Mouse (Mus musculus) urinary bladder, adult 2 months (tissue): ENCODE data around the gene Tbc1d24. TPM values are rescaled to one million over a fixed set of nuclear protein-coding genes. Genes with fewer than 3 reads are reported as not detected.

Source experiments
- DNase-seq: peaks from one replicate; pipeline ENCODE4 v3.0.0; 2022; ENCODE audit warnings: low spot score
- polyA plus RNA-seq: library from polyadenylated mRNA; depleted of rRNA; stranded (reverse); fragments of >200 nt; gene quantifications from 2 replicates; pipeline ENCODE4 v1.2.3, GENCODE M21; 2012

Tbc1d24 gene
- polyA plus RNA-seq, 1 experiment: 7.6 TPM

- DNase-seq: no peak
Measured at GRCm38 (mm10) chr17:24210591-24210990, 5.2 kb upstream of the Tbc1d24 start.

GRCm38 (mm10) chr17:24209916-24210240, 4.5 kb upstream of the Tbc1d24 start:
- DNase-seq: no peak

DNA sequence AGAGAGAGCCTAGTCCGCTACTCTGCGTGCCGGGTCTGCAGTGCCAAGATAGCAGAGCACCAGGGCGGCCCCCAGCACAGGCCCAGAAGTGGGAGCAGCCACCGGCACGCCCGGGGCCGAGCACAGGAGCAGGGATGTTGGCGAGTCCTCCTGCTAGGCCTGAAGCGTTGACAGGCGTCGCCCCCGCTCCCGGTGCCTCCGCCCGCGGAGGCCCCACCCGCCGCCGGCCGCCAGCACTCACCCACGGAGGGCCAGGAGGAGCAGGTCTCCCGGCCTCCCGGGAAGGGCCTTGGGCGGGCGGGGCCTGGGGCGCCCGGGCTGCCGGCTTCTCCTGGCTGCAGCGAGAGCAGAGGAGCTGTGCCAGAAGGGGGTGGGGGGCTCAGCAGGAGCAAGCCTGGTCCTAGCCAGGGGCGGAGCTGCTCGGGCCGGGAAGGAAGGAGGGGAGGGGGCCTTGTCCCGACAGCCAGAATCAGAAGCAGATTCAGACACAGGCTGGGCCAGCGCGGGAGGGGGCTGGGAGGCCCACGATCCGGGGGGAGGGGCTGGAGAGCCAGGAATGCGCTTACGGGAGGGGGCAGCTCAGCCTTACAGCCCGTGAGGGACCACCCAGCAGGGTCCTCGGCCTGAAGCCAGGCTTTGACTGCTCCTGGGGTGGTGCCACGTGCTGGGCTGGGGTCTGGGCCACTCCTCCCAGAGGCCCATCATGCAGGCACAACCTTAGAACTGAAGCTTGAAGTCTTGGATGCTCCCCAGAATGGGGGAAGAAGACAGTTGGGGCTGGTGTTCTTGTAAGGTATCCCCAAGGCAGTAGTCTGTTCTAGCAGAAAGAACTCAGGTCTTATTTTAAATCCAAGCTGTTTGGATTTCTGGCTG, 3.9 kb upstream of the Tbc1d24 start, which contains the start of gene Ntn3:
Gene Ntn3, minus strand, starts transcription at position 489 of the 873 bp plus-strand sequence.
- peak; percentile 43 for DNase-seq

- no peak for DNase-seq
Measured at GRCm38 (mm10) chr17:24208641-24209042, 3.3 kb upstream of the Tbc1d24 start.

DNA sequence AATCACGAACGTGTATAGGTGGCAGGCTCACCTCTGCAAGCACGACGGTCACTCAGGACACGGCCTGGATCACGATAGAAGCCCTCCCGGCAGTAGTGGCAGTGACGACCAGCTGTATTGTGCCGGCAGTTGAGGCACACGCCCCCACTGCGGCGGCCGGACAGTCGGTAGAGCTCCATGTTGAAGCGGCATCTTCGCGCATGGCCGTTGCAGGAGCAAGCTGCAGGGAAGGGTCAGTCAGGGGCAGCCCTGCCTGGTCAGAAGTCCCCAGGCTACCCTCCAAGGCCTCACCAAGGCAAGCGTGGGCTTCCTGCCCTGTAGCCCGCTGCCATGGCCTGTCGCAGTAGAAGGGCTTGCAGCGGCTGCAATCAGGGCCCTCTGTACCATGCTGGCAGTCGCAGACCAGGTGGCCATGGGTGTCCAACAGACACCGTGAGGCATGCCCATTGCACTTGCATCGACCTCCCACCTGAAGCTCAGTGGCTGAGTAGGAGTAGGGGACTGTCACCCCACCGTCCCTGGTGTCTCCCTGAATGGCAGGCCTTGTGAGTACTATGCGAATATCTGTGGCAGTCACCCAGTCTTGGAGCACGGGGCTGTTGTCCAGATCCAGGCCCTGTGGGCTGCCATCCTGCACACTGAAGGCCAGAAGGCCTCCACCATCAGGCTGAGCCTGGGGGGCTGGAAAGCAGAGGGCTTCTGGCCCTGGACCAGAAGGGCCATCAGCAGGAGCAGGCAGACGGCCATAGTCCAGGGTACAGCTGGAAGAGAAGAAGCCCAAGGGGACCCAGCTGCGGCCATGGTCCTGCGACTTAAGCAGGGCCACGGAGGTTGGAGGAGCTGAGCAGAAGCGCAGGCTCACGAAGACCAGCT, 2.6 kb upstream of the Tbc1d24 start:
- DNase-seq: no peak

GRCm38 (mm10) chr17:24206451-24207351, 1.3 kb upstream of the Tbc1d24 start:
- no peak for DNase-seq

- no peak for DNase-seq
Measured at GRCm38 (mm10) chr17:24205908-24206361, 573 bp upstream of the Tbc1d24 start.

DNA sequence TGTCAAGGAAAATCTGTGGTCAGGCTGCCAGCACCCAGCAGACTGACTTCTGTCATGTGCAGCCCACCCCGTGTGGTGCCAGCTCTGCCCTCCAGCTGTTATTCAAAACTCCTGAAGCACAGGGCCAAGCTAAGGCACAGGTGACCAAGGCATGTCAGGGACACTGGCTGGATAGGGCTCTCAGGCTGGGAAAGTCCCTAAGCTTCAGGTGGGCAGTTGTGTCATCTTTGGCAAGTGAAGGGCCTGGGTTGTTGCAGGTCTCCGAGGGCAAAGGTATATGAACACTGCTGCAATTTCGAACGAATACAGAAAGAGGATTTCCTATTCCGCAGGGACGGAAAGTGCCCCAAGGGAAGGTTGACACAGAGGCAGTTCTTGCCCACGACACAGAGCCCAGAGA, 516 bp downstream of the Tbc1d24 start:
- DNase-seq: no peak

DNA sequence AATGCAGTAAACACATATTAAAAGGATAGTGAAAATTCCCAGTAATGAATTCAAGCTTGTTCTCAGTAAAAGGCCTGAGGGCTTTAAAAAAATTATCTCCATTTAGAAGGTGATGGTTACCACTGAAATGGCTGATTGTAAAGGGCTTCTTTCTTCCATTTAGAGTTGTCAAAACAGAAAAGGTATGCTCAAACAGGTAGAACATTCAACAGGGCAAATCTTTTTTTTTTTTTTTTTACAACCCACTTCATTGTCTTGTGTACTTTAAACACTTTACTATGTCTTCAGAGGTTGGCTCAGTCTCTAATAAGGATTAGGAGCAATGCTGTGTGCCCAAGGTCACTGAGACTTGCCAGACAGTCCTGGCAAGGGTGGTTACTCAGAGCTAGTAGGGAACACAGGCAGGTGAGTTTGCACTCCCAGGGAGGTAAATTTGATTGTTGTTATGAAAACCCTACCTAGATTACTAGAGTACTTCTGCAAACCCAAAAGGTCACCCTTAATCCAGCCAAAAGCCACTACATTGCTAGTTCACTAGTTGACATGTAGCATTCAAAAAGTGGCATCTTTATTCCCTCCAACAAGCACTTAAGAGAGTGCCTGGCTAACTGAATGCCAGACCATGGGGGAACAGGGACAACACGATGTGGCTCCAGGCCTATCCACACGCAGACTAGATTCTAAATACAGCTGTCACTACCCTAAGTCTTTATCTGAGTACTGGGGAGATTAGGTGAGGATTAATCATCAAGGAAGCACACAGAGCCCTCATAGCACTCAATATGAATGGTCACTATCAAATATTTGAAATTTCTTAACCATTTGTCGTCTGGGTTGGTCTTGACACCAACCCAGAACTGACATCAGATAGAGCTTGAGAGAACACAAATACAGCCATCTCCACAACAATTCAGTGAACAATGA, 1.5 kb downstream of the Tbc1d24 start:
- no peak for DNase-seq

- DNase-seq: no peak
Measured at GRCm38 (mm10) chr17:24203068-24203467, 2.3 kb downstream of the Tbc1d24 start.

DNA sequence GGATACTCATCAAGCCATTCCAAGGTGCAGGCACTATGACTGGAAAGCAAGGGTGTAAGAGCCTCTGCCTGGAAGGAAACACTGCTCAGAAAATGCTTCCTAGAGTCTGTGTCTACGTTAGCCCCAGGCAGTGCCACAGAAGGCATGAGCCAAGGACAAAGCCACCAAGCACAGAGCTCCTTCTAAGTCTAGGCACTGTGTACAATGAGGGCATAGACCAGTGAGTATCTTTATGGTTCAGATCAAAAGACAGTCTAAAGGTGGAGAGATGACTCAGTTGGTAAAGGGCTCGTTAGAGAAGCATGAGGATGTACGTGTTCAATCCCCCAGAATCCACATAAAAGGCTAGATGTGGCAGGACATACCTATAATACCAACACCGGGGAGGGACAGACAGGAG, 4.3 kb downstream of the Tbc1d24 start:
- no peak for DNase-seq

DNA sequence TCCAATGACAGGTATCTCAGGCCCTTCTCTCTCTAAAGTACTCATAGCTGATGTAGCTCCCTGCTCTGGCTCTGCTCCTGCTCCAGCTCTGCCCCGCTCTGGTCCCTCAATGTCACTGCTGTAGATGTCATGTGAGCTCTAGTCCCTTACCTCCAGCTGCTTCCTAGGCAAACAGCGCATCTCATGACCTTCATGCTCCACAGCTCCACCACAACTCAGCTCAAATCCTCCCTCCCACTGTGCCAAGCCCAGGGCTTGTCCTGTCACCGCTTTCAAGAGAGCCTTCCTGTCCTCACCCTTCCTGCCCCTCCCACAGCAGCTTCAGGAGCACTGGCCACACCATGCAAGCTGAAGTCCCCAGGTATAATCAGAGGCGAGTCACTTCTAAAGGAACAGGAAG, 5.6 kb downstream of the Tbc1d24 start:
- DNase-seq: no peak

DNA sequence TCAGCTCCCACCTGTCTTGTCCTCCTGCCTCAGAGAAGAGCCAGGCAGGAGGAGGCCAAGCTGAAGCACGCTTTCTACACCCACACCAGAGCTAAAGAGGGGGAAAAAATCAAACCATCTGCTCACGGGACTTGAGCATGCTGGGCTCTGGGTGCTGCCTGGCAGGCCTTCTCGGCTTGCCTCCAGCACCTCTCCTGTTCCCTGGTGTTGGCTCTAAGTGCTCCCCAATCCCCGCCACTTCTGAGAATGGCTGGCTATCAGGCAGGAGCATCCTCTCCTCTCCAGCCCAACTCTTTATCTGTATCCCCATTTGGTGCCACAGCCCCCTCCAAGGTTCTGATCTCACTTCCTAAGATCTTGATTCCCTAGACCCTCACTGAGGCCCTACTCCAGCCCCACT, 6.1 kb downstream of the Tbc1d24 start:
- no peak for DNase-seq

- no peak for DNase-seq
Measured at GRCm38 (mm10) chr17:24197032-24197824, 8.1 kb downstream of the Tbc1d24 start.

GRCm38 (mm10) chr17:24195349-24195748, 10.0 kb downstream of the Tbc1d24 start:
- DNase-seq: no peak

DNA sequence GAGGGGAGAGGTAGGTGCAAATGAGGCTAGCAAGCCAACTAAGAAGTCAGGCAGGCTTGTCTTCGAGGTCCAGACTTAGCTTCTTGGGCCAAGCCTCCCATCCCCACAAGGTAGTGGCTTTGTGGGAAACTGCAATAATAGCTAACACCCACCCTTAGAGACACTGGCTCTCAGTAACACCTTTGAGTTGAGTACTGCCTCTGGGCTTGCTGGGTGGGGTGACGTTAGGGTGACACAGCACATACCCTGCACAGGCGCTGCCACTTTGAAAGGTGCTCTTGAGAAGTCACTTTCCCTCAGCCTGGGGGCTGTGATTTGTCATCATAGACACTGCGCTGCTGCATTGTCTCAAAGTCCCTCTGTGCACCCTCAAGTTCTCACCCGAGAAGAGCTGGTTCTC, 11.6 kb downstream of the Tbc1d24 start:
- no peak for DNase-seq

DNA sequence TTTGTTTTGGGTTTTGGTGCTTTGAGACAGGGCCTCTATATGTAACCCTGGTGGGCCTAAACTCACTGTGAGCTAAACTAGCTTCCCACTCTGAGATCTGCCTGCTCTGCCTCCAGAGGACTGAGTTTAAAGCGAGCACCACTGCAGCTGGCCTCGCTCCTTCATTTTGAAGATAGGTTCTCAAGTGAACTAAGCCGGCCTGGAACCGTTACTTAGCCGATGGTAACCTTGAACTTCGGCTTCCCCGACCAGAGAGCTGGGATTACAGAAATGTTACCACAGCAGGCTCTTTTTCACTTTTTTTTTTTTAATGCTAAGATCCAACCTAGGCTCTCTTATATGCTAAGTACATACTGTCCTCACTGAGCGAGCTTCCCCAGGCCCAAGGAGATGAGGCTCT, 12.1 kb downstream of the Tbc1d24 start:
- no peak for DNase-seq

DNA sequence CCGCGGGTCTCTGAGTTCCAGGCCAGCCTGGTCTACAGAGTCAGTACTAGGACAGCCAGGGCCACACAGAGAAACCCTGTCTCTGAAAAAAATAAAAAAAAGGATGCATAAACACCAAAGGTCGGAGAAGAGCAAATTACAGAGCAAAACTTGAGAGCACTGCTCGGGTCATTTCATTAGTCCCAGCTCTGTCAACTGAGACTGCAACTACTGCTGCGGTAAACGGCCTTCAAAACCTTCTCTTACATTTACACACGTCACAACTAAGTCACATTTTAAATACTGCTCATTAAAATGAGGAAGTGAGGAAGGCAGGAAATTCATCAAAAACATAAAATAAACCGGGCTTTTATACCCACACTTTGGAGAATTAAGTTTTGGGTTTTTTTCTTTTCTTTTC, 12.5 kb downstream of the Tbc1d24 start:
- DNase-seq: no peak

DNA sequence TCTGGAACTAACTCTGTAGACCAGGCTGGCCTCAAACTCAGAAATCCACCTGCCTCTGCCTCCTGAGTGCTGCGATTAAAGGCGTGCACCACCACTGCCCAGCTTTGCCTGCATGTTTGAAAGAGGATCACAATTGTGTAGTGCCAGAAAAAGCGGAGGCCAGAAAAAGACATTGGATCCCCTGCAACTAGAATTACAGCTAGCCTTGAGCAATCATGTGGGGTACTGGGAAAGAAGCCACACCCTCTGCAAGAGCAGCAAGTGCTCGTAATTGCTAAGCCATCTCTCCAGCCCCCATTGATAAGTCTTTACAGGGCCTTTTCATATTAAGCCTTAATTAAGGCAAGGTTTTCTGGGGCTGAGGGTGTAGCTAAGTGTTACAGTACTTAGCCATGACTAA, 13.9 kb downstream of the Tbc1d24 start:
- DNase-seq: no peak

GRCm38 (mm10) chr17:24190934-24191333, 14.4 kb downstream of the Tbc1d24 start:
- no peak for DNase-seq
